Mouse (Mus musculus) brain, embryonic 14.5 days (tissue): Measurements from ENCODE around the gene Wdr90.

Experiments
- CTCF ChIP-seq: fragments of 200-500 bp; IDR thresholded peaks from 2 replicates; pipeline ENCODE4 v1.5.1; 2012; ENCODE audit warnings: inconsistent platforms, mild to moderate bottlenecking, moderate library complexity, borderline replicate concordance; ENCODE audit not compliant: insufficient read depth, insufficient read length; ENCODE audit errors: extremely low read depth
- POLR2A ChIP-seq: fragments of 200-500 bp; IDR thresholded peaks from 2 replicates; pipeline ENCODE4 v1.6.1; 2012; ENCODE audit warnings: mild to moderate bottlenecking, inconsistent platforms, borderline replicate concordance; ENCODE audit not compliant: poor library complexity, insufficient read depth, insufficient read length, severe bottlenecking; ENCODE audit errors: extremely low read depth

DNA sequence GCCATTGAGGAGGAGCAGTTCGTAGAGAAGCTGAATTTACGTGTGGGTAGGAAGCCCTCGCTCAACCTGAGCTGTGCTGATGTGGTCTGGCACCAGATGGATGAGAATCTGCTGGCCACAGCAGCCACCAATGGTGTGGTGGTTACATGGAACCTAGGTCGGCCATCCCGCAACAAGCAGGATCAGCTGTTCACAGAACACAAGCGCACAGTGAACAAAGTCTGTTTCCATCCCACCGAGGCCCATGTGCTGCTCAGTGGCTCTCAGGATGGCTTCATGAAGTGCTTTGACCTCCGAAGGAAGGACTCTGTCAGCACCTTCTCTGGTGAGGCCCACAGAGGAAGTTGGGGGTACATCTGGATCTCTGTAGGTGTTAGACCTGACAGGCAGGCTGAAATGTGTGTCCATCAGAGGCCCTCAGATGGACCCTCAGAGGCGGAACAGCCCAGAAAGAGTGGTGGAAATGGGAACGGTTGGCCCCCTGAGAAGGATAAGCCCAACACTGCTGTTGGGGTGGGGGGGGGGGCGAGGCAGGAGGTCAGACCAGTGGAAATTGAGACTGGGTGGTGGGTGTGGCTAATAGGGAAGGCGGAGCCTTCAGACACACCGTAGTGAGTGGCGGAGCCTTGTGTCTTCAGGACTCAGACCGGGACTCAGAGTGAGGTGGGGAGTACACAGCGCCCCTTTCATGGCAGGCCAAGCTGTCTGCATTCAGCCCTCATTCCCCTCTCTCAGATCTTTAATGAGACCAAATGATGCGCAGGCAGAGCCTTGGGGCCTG, 36.7 kb downstream of the Wdr90 start:
- TF ChIP-seq POLR2A (no peak), CTCF (no peak)
